Mouse (Mus musculus): ENCODE results near the gene Txnrd2.

DNA sequence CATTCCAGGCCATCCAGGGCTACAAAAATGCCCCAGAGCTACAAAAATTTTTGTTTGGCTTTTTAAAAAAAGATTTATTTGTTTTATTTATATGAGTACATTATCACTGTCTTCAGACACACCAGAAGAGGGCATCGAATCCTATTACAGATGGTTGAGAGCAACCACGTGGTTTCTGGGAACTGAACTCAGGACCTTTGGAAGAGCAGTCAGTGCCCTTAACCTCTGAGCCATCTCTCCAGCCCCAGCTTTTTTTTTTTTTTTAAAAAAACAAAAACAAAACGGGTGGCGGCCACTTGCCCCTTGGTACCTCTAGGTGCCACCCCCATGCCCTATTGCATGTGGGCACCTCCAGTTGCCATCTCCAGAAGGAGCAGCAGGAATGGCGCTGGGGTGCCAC lies 8.7 kb upstream of the Txnrd2 start:
- TF ChIP-seq EP300 (IDR thresholded peaks at IDR 0.05) (no peak), CTCF (IDR thresholded peaks at IDR 0.05) (no peak)

Measured in lung, postnatal 0 days (tissue).